Mouse (Mus musculus) hindbrain, postnatal 0 days (tissue): ENCODE measurements at regions not wholly inside any gene's neighbourhood (a gene's known extent, or its start where the extent isn't known, plus 50 kb on each side); places are given as distances from the start of the nearest gene placed in this dataset.
A peak's percentile ranks its signal among the peaks of the same experiment; 100 is the strongest.
"Not testable (repeated sequence)": the region's sequence is repeated elsewhere in the genome, so short reads cannot be mapped to it uniquely, and the experiment has no call there.

Experiments
- ATAC-seq: fragments of 200-750 bp; cut with Nextera tagmentation; 2 replicates; pipeline ENCODE4 v1.8.0; 2017; ENCODE audit warnings: mild to moderate bottlenecking, moderate TSS enrichment, moderate library complexity
- DNase-seq: peaks from one replicate; pipeline ENCODE4 v3.0.0-alpha.2; 2015; ENCODE audit warnings: low spot score
- H3K27ac ChIP-seq: fragments of 300-500 bp; sonication (generic); 2 replicates; pipeline ENCODE4 v1.5.1; 2014; ENCODE audit warnings: mild to moderate bottlenecking
- H3K27me3 ChIP-seq: fragments of 300-500 bp; sonication (generic); 2 replicates; pipeline ENCODE4 v1.6.1; 2014; ENCODE audit warnings: low read length, mixed read lengths; ENCODE audit not compliant: insufficient read depth
- H3K36me3 ChIP-seq: fragments of 300-500 bp; sonication (generic); 2 replicates; pipeline ENCODE4 v1.6.1; 2014; ENCODE audit warnings: low read length, mixed read lengths; ENCODE audit not compliant: insufficient read depth
- H3K4me1 ChIP-seq: fragments of 300-500 bp; sonication (generic); 2 replicates; pipeline ENCODE4 v1.6.1; 2014; ENCODE audit warnings: antibody characterized with exemption, low read length, mixed read lengths; ENCODE audit not compliant: insufficient read depth
- H3K4me2 ChIP-seq: fragments of 300-500 bp; sonication (generic); 2 replicates; pipeline ENCODE4 v1.6.1; 2014; ENCODE audit warnings: low read depth, mild to moderate bottlenecking, low read length, moderate library complexity, mixed read lengths
- H3K4me3 ChIP-seq: fragments of 300-500 bp; sonication (generic); 2 replicates; pipeline ENCODE4 v1.5.1; 2014; ENCODE audit warnings: low read length
- H3K9ac ChIP-seq: fragments of 300-500 bp; sonication (generic); replicated peaks from 2 replicates; pipeline ENCODE4 v1.6.1; 2014; ENCODE audit warnings: mild to moderate bottlenecking, low read length, moderate library complexity, mixed read lengths
- H3K9me3 ChIP-seq: fragments of 300-500 bp; sonication (generic); 2 replicates; pipeline ENCODE4 v1.6.1; 2016; ENCODE audit warnings: low read length, mixed read lengths
- CTCF ChIP-seq: IDR thresholded peaks from 2 replicates; pipeline ENCODE4 v1.5.1; 2016; ENCODE audit warnings: antibody characterized with exemption, control low read depth, low read depth
- WGBS: fragments of 180-500 bp; shearing (Covaris S2); extraction: QIAGEN DNeasy Blood & Tissue Kit; methylation state at CpG from one replicate; pipeline ENCODE4 v1.1.7; 2014; 5-methylcytosine and 5-hydroxymethylcytosine counted together

GRCm38 (mm10) chr3:8026325-8027017 is 1406.2 kb upstream of the 1700008P02Rik start:
- Histone ChIP-seq H3K4me3 (no peak overlapping the region), H3K4me2 (no peak overlapping the region), H3K36me3 (no peaks in the 10 kb centered on the region), H3K27me3 (no peaks in the 10 kb centered on the region), H3K9ac (no peak overlapping the region), H3K27ac (no peak overlapping the region), H3K4me1 (no peaks in the 10 kb centered on the region), H3K9me3 (no peaks in the 10 kb centered on the region)
- ATAC-seq (no peak), DNase-seq (no peak)
- no peak for TF ChIP-seq CTCF
- 80% methylated on average over 4 of the region's 4 CpGs for WGBS

GRCm38 (mm10) chr3:8022654-8023053 is 1402.4 kb upstream of the 1700008P02Rik start:
- H3K4me1 ChIP-seq: no peaks in the 10 kb centered on the region
- no peak overlapping the region for H3K9ac ChIP-seq
- no peak overlapping the region for H3K4me2 ChIP-seq
- no peak for TF ChIP-seq CTCF
- H3K27me3 ChIP-seq: no peaks in the 10 kb centered on the region
- H3K27ac ChIP-seq: no peak overlapping the region
- H3K36me3 ChIP-seq: no peaks in the 10 kb centered on the region
- 79% methylated on average over 10 of the region's 10 CpGs for WGBS
- ATAC-seq: no peak
- no peaks in the 10 kb centered on the region for H3K9me3 ChIP-seq
- DNase-seq: no peak
- no peak overlapping the region for H3K4me3 ChIP-seq

- H3K9ac ChIP-seq: no peak overlapping the region
- whole genome bisulfite sequencing: 76% methylated on average over 3 of the region's 3 CpGs
- H3K36me3 ChIP-seq: no peaks in the 10 kb centered on the region
- H3K27ac ChIP-seq: no peak overlapping the region; the same call in 1 of the 2 replicates
- no peak for TF ChIP-seq CTCF
- H3K4me2 ChIP-seq: no peak overlapping the region
- ATAC-seq: no peak
- no peaks in the 10 kb centered on the region for H3K27me3 ChIP-seq
- no peak overlapping the region for H3K4me3 ChIP-seq
- no peaks in the 10 kb centered on the region for H3K4me1 ChIP-seq
- no peak for DNase-seq
- H3K9me3 ChIP-seq: no peaks in the 10 kb centered on the region
Observed at GRCm38 (mm10) chr3:8017489-8017888, 1397.2 kb upstream of the 1700008P02Rik start.

- ATAC-seq (peak; percentile 76; the same call in 1 of the 2 replicates), DNase-seq (peak; percentile 56)
- no peaks in the 10 kb centered on the region for H3K36me3 ChIP-seq
- no peaks in the 10 kb centered on the region for H3K4me1 ChIP-seq
- no peaks in the 10 kb centered on the region for H3K9me3 ChIP-seq
- H3K27ac ChIP-seq: no peak overlapping the region
- H3K27me3 ChIP-seq: no peaks in the 10 kb centered on the region
- TF ChIP-seq CTCF: no peak
- no peak overlapping the region for H3K9ac ChIP-seq
- H3K4me3 ChIP-seq: no peak overlapping the region
- no peak overlapping the region for H3K4me2 ChIP-seq
Observed at GRCm38 (mm10) chr3:8016945-8017344, 1396.7 kb upstream of the 1700008P02Rik start.

- Histone ChIP-seq H3K36me3 (no peaks in the 10 kb centered on the region), H3K9me3 (no peaks in the 10 kb centered on the region), H3K9ac (no peak overlapping the region), H3K27me3 (no peaks in the 10 kb centered on the region), H3K4me2 (no peak overlapping the region), H3K27ac (no peak overlapping the region), H3K4me3 (no peak overlapping the region), H3K4me1 (no peaks in the 10 kb centered on the region)
- 87% methylated on average over 4 of the region's 4 CpGs for WGBS
- ATAC-seq (no peak), DNase-seq (no peak)
- TF ChIP-seq CTCF: no peak
Observed at GRCm38 (mm10) chr3:8009966-8010365, 1389.7 kb upstream of the 1700008P02Rik start.

GRCm38 (mm10) chr3:8006708-8007395 is 1386.6 kb upstream of the 1700008P02Rik start:
- Histone ChIP-seq H3K36me3 (no peaks in the 10 kb centered on the region), H3K4me2 (no peak overlapping the region), H3K9ac (no peak overlapping the region), H3K9me3 (no peaks in the 10 kb centered on the region), H3K27ac (no peak overlapping the region), H3K27me3 (no peaks in the 10 kb centered on the region), H3K4me1 (no peaks in the 10 kb centered on the region), H3K4me3 (no peak overlapping the region)
- TF ChIP-seq CTCF: no peak
- DNase-seq (no peak), ATAC-seq (no peak)
- WGBS: 72% methylated on average over 10 of the region's 10 CpGs

- Histone ChIP-seq H3K4me2 (no peak overlapping the region), H3K9me3 (no peaks in the 10 kb centered on the region), H3K4me3 (no peak overlapping the region), H3K36me3 (no peaks in the 10 kb centered on the region), H3K9ac (no peak overlapping the region), H3K27ac (no peak overlapping the region), H3K27me3 (no peaks in the 10 kb centered on the region), H3K4me1 (no peaks in the 10 kb centered on the region)
- no peak for TF ChIP-seq CTCF
- ATAC-seq (no peak), DNase-seq (no peak)
- WGBS: 78% methylated on average over 5 of the region's 5 CpGs
Observed at GRCm38 (mm10) chr3:8006273-8006672, 1386.0 kb upstream of the 1700008P02Rik start.

GRCm38 (mm10) chr3:8005684-8006083 is 1385.4 kb upstream of the 1700008P02Rik start:
- ATAC-seq, H3K27ac ChIP-seq, H3K36me3 ChIP-seq, H3K9me3 ChIP-seq, H3K4me2 ChIP-seq, H3K4me1 ChIP-seq, DNase-seq, H3K4me3 ChIP-seq, H3K9ac ChIP-seq, H3K27me3 ChIP-seq: not testable (repeated sequence)
- WGBS: 67% methylated on average over 2 of the region's 2 CpGs
